Mouse (Mus musculus) lung, postnatal 0 days (tissue): Measurements from ENCODE around the gene Gpat2.

Experiments used
- CTCF ChIP-seq: IDR thresholded peaks from 2 replicates; pipeline ENCODE4 v1.5.1; 2016; ENCODE audit warnings: antibody characterized with exemption, mild to moderate bottlenecking
- EP300 ChIP-seq: IDR thresholded peaks from 2 replicates; pipeline ENCODE4 v1.6.1; 2016; ENCODE audit warnings: antibody characterized with exemption, mild to moderate bottlenecking, control low read depth

- peak; percentile 96 for TF ChIP-seq CTCF
- no peak for TF ChIP-seq EP300
These were observed 37.3 kb downstream of the Gpat2 start for GRCm38 (mm10) chr2:127462314-127462713.
